Mouse (Mus musculus) cerebellum, postnatal 4 days (tissue): Measurements from ENCODE around the gene Abca7.

Source experiments
- DNase-seq, 2 experiments: peaks; one replicate each; pipeline ENCODE4 v3.0.0; 2022; ENCODE audit warnings: low spot score in 2 of 2, mixed read lengths in 1 of 2

The Abca7 gene

GRCm38 (mm10) chr10:79974668-79975067 is 21.6 kb upstream of the Abca7 start:
- DNase-seq, result no peak

GRCm38 (mm10) chr10:79976071-79976721 is 20.1 kb upstream of the Abca7 start:
- DNase-seq, result no peak

DNA sequence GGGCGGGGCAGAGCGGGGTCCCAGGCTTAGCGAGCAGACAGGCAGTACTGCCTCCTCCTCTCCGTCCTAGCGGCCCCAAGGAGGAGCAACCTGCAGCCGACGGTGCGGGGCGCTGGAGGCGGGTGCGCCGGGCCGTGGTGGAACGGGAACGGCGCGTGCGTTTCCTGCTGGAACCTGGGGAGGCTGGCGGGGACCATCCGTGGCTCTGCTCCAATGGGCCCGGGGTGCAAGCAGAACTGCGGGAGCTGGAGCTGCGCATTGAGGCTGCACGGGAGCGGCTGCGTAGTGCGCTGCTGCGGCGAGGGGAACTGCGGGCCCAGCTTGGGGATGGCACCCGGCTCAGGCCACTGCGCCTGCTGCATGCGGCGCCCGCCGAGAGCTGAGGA is 19.6 kb upstream of the Abca7 start:
- DNase-seq, result no peak

DNA sequence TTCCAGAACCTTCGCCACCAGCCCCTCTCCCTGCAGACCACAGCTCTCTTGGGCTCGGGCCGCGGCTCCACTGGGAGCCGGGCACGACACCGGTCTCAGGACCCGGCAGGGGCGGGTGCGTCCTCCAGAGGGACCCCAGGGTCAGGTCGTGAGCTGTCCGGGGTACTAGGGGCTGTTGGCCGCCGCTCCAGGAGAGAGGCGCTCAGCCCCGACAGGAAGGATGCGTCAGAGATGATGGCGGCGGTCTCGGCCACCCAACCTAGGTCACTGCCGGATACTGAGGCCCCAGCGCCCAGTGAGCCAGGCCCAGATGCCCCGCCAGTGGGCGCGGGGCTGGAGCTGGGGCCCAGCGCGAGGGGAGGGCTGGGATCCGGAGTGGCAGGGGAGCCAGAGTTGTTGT is 19.0 kb upstream of the Abca7 start:
- DNase-seq, result no peak

DNA sequence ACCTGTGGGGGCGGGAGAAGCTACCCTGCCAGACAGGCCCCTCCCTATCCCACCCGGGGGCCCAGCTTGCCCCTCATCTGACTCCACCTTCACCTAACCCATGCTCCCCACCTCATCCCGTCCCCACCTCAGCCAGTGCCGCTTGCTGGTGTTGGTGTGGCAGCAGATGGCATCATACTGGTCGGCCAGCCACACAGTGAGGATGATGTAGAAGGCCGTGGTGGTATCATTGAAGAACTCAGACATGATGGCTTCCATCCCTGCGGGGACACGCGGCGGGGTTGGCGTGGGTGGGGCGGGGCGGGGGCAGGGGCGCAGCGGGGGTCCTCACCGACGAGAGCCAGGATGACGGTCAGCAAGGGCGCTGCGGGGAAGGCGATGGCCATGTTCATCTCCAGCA is 18.2 kb upstream of the Abca7 start:
- DNase-seq, result no peak

DNA sequence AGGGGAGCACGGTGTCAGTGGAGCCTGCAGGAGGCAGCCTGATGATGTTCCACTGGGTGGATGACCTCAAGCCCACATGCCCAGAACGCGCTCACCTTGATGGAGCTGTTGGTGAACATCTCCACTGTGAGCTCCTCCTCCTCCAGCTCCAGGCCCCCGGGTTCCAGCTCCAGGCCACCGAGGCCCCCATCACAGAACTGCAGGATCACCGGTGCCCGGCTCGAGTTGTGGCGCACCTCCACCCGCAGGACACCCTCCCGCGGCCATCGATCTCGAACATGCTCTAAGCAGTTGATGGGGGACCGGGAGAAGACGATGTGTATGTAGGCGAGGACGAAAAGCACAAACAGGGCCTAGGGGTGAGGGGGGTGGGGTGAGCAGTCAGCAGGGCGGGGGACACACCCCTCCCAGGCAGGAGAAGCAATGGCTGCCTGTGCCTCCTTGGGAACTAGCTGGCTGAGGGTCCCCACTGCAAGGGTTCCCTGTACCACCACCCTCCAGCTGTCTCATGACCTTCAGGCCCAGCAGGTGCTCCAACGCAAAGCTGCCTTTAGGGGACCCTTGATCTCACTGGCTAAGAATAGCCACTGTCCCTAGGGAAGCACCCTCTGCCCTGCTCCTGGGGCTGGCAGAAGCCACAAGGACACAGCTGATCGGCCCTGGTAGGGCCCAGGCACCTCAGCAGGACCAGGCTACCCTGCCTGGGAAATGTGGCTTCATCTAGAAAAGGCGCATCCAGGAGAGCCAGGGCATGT is 16.7 kb upstream of the Abca7 start:
- DNase-seq, result no peak

DNA sequence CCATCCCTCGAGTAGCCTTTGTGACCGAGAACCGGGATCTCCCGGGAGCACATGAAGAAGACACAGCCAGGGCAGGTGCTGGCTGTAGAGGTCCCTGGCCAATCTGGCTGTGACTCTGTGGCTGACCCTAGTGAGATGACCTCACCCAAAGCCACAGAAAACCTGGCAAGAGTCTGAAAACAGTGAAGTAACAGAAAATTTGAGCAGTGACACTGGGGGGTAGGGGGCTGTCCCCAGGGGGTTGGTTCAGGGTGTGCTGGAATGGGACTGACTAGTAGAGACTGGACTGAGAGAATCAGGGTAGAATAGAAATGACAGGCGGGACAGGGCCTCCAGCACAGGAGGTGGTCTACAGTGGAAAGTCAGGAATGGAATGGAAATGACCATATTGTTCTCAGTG is 13.1 kb upstream of the Abca7 start:
- no peak for DNase-seq

DNA sequence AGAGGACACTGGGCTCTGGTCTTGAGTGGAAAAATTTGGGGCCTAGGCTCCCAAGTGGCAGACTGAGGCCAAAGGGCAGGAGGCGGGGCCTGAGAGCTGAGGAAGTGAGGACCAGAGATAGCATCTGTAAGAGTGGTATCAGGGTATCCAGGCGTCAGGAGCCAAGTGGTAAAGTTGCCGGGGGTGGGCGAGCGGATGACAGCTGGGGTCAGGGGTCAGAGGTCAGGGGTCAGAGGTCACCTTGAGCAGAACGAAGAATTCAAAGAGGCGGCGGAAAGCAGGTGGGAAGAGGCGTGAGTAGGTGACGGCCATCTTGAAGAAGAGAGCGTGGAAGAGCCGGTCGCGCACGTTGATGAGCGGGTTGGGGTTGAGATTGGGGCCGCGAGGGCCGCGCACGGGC is 12.6 kb upstream of the Abca7 start:
- peak in 1 of 2 experiments; percentile 76 for DNase-seq

DNA sequence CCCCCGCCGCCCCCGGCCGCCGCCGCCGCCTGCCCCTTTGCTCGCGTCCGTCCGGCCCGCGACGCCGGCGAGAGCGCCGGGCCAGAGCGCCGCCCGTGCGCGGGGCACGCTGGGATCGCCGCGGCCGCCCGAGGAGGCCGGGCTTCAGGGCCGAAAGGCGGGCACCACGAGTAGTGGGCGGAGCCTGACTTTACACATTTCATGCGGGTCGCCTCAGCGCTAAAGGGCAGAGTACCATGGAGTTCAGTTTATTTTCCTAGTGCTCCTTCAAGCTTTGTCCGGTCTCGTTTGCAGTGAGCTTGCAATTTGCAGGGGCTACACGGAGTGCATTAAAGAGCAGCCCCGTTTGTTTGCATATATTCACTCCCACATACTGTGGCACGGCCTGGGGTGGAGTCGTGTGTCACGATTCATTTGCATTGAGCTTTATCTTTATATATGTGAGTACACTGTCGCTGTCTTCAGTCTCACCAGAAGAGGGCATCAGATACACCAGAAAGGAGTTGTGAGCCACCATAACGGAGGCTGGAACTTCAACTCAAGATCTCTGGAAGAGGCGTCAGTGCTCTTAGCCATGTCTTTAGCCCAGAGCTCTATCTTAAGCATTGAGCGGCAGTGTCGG is 12.0 kb upstream of the Abca7 start, which contains the start of gene Tmem259:
Gene Tmem259, minus strand, starts transcription at position 136 of the 622 bp plus-strand sequence.
- DNase-seq, result peak in 1 of 2 experiments; percentile 81

GRCm38 (mm10) chr10:79984871-79985270 is 11.4 kb upstream of the Abca7 start:
- DNase-seq, result peak; percentile 60 to 88

GRCm38 (mm10) chr10:79985334-79986231 is 10.7 kb upstream of the Abca7 start:
- DNase-seq, result no peak

DNA sequence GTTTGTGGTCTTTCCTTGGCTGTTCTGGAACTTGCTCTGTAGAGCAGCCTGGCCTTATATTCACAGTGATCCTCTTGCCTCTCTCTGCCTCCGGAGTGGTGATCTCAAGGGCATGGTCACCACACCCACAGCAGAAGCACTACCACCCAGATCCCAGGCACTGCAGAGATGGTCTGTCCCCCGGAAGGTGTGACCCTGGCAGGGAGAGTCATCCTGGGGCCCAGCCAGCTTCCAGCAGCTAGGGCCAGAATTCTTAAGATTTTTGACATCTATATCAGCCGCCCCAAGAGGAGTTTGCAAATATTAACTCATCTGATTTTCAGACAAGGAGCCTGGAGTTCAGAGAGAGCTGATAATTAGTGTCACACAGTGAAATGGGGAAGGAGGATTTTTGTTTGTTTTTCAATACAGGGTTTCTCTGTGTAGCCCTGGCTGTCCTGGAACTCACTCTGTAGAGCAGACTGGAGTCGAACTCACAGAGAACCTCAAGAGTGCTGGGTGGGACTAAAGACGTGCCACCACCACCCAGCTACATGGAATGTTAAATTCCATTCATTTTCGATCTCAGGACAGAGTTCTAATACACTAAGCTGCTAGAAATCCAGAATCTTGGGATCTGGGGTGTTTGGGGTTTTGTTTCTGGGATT is 9.9 kb upstream of the Abca7 start:
- DNase-seq, result no peak

GRCm38 (mm10) chr10:79986963-79987362 is 9.3 kb upstream of the Abca7 start:
- DNase-seq, result peak; percentile 76 to 94

GRCm38 (mm10) chr10:79987771-79988505 is 8.4 kb upstream of the Abca7 start:
- DNase-seq, result no peak

- no peak for DNase-seq
Measured at GRCm38 (mm10) chr10:79988506-79989271, 7.6 kb upstream of the Abca7 start, which contains the start of gene Cnn2. Gene Cnn2, plus strand, starts transcription at chr10:79988584.

DNA sequence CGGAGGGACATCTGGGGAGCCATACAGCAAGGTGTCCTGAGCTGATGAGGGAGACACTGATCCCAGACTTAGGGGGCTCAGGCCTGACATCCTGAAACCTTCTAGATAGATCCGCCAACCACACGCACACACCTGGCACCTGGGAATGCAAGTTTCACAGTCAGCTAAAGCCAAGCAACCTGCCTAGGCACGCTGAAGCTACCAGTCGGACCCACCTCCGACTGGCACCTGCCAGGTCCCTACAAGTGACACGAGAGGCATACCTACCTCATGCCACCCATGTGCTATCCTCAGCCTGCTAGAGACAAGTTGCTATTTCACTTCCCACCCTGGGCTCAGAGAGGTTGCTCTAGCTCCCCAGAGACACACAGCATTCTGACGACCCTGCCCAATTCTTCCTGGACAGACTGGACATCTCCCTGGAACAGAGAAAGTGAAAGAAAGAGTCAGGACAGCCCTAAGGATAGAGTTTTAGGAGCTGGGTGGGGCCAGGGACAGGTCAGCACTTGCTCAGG is 7.0 kb upstream of the Abca7 start:
- no peak for DNase-seq

DNA sequence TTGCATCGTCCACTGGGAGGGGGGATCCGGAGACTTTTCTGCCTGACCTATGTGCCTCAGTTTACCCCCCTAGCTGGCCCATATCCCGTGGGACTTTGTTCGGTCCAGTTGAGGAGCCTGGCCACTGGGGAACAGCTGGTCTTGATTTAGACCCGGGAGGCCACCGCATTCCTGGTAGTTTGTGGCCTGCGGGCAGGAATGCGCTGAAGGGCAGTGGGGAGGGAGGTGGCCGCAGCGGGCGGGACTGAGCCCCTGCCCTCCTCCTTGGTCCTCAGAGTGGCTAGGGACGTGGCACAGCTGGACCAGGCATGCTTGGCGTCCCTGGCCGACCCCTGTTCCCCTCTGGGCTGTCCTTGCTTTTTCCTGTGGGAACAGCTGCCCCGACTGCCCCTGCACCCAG is 6.4 kb upstream of the Abca7 start:
- DNase-seq, result no peak

DNA sequence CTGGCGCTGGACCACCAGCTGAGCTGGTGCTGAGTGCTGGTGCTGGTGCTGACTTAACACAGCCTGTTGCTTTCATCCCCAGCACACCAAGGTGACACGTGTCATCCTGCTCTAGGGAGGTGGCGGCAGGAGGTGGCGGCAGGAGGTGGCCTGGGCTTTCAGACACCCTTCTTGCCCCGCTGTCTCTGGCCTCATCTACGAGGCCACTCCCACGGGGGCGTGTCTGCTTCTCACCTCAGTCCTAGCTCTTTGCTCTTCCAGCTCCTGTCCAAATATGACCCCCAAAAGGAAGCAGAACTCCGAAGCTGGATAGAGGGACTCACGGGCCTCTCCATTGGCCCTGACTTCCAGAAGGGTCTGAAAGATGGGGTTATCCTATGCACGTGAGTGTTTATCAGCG is 5.2 kb upstream of the Abca7 start:
- no peak for DNase-seq

GRCm38 (mm10) chr10:79991548-79991947 is 4.7 kb upstream of the Abca7 start:
- DNase-seq, result no peak
